Mouse (Mus musculus) left cerebral cortex, adult 11 months (tissue): ENCODE results near the gene Mcm3ap.

Experiments
- DNase-seq: peaks from one replicate; pipeline ENCODE4 v3.0.0; 2022; ENCODE audit warnings: low spot score

Gene Mcm3ap

DNA sequence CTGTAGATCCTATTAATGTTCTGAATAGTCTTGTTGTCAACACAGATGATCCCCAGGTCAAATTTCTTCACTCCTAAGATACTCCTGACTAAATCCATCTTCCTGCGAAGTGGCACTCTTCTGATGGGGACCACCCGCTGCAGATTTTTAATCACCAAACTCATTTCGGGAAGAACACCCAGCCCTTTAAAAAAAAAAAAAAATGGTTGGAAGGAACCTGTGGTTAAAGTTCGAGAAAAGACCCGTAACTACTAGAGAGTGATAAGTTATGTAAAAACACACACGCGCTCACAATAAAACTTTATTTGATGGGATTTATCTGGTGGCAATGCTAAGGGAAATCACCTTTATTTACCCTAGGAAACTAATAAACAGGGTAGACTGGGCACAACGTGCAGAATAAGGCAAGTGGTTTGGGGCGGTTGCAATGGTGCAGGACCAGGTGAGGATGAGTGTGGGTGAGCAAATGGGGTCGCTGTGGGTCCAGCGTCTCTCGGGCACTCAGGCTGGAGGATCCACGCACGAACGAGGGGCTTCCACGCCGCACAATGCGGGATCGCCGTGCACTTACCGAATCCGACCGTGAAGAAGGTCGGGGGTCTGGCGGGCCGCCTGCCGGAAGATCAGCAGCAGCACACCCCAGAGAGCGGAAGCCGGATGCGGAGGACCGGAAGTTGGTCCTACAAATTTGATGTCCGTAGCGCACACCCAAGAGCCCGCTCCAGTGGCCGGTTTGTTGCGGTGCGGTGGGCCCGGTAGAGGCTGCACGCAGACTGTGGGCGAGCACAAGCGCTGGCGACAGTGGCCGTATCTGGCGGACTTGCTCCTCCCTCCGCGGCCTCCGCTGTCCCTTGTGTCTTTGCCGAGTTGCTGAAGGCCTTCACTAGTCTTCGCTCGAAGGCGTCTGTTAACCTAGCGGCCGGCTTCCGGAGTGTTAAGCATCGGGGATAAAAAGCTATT lies at the start of gene Mcm3ap, which contains the start of gene Ybey:
Gene Mcm3ap (plus strand): TSS at position 725 of the 960 bp plus-strand sequence.
Gene Ybey (minus strand): TSS at position 912 of the 960 bp plus-strand sequence.
- peak; percentile 80 for DNase-seq

DNA sequence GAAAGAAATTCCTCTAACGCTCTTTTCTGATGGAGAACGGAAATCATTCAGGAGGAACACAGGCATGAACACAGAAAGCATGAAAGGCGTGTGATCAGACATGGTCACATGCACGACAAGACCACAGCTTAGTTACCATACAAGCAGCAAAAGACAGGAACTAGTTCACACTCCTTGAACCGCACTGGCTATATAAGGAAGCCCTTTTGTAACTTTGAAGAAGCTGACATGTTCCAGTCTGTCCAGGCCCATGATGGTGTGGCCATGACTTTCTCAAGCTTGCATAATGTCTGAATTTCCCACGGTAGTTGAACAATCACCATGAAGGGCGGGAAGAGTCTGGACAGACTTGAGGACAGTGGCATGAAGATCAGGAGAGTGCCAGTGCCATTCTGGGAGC lies 43.1 kb upstream of the Mcm3ap start:
- no peak for DNase-seq

DNA sequence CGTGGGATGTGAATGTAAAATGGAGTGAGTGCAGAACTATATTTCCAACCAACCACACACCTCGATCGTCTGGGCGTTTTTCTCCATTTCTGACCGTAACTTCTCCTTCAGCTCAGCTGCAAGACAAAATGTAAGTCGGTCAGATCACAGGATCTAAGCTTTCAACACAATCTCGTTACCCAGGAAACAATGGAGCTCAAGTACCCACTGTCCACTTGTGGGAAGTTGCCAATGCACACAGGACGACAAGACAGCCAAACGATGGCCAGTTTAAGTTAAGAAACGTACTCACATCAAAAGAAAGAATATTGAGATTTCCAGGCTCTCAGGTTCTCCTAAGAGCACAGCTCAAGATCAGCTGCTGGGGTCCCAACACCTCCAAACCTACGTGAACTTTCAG lies 34.8 kb upstream of the Mcm3ap start:
- DNase-seq, result no peak

DNA sequence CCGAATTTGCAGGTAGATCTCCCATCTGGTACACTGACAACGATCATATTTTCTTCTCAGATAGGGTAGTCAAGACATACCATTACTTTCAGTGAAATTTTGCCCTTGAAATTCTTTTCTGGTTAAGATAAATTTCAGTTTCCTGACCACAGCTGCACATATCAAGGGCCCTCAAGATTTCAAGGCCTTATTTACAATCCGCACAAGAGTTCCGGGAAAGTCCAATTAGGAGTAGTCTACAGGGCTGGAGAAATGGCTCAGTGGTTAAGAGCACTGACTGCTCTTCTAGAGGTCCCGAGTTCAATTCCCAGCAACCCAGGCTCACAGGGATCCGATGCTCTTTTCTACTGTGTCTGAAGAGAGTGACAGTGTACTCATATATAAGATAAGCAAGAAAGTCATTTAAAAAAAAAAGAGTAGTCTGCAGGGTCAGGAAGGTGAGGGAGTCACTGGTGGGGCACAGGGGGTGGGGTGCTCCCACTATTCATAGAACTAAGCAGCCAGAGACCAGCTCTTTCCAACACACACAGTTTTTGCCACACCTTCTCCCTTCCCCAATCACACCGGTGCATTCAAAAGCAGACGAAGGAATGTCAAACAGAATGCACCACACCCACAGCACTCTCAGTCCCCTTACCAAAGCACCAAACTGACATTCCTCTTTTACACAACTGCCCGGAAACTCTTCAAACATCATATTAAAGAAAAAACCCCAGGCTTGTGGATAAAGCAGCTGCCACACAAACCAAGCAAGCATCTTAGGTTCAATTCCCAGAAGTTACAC lies 29.4 kb upstream of the Mcm3ap start:
- no peak for DNase-seq

DNA sequence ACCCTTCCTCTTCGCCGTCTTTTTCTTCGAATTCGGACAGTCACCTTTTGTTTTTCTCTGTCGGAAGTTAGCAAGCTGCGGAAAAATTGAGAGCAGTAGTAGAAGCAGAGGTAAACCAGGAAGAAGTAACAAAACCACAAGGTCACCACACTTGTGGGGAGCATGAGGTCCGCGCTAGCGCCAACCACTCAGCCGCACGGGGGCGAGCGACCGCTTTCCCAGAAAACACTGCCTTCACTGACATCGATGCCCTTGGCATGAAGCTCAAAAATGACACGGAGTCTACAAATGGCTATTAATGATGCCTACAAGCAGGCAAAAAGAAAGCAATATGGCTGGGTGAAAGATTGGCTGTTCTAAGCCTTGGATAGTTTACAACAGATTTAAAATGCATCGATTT lies 28.4 kb upstream of the Mcm3ap start, which contains the start of gene AC141477.1:
Gene AC141477.1 (minus strand): TSS at position 164 of the 400 bp plus-strand sequence.
- no peak for DNase-seq

DNA sequence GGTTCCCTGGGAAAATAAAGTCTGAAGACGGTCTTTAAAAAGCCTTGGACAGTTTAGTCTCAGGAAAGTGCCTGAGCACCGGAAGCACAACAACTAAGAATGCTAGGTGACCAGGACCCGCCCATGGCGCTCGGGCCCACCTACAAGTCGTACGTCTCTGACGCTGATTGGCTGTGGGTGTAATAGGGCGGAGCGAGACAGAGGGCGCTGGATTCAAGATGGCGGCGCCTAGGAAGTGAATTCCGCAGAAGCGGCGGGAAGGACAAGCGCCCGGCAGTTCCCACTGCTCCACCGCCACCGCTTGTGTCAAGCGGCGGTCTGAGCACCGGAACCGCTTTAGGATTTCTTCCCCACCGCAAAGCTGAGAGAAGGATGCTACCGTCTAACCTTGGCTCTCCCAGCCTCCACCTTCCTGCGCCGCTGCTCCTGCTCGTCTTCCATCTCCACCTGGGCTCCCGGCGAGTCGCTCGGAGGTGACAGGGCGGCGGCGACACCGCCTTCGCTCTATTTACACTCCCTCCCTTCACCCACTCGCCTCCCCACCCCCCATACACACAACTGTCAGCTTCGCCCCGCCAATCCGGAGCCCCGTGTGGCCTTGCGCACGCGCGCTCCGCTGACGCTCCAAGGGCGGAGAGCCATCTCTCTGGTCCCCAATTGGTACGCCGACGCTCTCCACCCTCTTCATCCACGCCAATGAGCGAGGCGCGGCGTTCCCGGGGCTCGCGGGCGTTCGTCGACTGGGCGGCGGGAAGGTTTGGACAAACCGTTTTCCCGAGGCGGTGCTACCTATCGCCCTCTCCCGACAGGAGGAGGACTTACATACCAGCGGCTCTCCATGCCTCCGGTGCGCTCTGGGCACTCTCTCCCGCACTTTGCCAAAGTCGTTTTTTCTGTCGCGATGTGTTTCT lies 26.3 kb upstream of the Mcm3ap start, which contains the start of gene Pcnt:
Gene Pcnt (minus strand): TSS at position 609 of the 911 bp plus-strand sequence.
- DNase-seq, result peak; percentile 93

DNA sequence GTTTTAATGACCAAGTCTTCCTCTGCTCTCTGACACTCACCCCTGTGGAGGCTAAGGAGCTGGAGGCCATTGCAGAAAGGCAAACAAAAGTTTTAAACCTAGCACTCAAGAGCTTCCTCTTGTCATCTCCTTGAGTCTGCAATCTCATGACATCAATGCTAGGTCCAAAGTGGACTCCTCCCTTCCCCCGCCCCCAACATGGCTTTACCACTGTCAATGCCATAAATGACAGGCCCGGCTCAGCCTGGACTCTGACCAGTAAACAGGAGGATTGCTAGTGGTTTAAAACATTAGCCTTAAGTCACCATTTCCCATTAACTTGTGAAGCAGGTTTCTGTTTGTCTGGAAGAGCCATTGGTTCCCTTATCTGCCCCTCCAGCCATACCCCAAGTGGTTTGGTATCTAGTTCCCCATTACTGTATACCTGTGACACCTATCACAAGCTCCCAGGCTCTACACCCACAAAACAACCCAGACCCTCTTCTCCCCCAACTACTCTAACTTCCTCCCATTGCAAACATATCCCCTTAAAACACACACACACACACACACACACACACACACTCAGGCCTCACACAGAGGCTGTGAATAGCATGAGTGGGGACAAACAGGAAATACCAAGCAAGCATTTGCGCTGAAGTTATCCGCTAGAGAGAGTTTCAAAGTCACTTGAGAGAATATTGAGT lies 22.6 kb upstream of the Mcm3ap start:
- DNase-seq, result no peak

DNA sequence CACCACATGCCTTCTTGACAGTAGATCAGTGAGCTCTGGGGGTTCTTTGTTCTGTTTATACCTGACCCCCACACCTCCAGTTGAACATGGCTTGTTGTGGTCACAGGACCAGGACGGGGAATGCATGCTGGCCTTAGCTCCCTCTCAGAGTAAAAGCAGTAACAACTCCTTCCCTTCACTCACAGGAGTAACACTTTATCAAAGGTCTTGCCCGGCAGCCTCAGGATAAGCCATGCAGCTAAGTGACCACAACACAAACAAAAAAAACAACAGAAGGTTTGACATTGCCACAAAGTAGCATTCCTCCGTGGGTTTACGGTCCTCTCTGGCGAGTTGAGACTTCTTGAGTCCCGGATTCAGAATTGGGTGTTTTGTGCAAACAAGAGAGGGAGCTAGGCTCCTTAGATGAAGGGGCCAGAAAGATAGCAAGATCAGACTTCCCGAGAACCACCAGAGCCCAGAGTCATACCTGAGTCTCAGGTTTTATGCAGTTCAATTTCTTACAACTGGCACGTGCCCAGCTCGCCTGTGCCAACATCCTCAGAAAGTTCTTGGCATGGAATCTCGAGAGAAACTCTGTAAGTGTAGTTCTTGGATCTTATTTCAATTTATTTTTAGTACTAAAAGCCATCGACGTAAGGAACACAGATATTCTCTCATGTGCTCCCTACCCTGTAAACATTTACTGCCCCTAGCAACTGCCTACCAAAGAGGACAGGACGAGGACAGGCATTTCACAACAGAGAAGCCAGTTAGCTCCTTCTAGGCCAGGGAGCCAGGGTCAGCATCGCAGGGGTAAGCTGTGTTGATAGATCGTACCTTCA lies 21.1 kb upstream of the Mcm3ap start:
- no peak for DNase-seq

DNA sequence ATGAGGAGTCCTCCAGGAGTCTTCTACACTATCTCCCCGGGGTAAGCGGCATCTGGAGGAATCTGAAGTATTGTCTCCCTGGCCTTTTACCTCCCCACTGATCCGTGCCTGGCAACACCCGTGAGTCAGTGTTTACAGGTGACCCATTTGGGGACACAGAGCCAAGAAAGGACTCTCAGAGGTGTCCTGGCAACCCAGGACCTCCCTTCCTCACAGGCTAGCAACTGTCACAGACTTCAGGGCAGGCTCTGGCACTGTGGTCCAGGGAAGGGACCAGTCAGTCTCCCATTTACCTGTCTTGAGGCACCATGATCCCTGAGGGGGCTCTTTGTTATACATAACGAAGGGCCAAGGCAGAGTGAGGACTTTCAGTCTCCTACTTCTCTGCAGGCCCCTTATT lies 19.9 kb upstream of the Mcm3ap start, which contains the start of gene 2610028H24Rik:
Gene 2610028H24Rik (plus strand): TSS at position 231 of the 400 bp plus-strand sequence.
- DNase-seq, result no peak

DNA sequence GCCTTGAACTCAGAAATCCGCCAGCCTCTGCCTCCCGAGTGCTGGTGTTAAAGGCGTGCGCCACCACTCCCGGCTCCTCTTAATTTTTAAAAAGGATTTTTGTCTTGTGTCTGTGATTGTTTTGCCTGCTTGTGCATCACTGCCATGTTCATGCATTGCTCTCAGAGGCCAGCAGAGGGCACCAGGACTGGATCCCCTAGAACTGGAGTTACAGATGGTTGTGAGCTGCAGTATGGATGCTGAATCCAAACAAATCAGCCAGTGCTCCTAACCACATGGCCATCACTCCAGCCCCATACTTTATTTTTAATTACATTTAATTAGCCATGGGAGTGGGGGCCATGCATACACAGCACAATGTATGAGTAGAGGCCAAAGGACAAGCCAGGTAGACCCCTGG lies 13.4 kb upstream of the Mcm3ap start:
- peak; percentile 32 for DNase-seq

DNA sequence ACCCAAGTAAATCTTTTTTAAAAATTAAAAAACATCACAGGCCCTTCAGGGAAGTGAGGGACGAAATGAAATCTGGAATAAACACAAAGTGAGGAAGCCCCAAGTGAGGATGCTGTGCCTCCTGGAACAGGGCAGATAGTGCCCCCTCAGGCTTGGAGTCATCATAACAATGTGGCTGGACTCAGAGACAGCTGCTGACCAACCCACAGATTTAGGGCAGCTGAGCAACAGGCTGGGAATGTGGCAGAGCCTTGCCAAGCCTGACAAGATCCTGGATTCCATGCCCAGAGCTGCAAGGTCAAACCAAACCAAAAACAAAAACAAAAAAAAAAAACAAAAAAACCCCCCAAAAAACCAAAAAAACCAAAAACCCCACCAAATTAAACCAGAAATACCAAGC lies 7.5 kb upstream of the Mcm3ap start:
- DNase-seq, result no peak

DNA sequence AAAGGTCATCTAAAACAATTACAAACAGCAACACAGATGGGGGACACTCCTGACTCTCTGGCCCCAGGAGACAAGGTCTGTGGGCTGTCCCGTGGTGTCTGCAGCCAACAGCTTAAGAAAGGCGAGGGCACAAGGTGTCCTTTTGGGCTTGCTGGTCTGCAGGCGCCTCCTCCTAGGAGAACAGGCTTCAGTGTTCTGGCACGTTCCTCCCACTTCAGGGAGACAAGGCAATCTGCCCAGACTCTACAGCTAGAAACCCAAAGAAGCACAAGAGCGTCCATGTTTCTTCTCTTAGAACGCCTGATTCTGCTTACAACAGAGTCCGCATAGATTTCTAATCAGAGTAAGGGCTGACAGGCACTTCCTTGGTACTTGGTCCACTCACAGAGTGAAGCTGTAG lies 6.4 kb upstream of the Mcm3ap start:
- DNase-seq, result no peak

DNA sequence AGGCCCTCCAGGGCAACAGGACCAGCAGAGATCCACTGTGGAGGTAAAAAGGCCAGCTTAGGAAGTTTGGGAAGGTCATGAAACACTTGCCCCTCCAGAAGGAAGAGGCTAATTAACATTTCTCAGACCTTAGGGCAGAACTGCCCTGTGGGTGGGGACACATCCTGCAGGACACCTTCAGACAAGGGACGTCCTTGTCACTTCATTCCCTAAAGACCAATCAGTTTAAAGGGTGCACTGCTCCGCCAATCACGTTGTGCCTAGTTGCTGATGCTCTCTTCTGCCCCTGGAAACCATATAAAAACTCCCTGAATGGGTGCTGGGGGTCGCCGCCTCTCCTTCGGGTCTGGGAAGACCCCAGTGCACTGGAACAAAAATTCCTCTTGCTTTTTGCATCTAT lies 6.0 kb upstream of the Mcm3ap start:
- no peak for DNase-seq

DNA sequence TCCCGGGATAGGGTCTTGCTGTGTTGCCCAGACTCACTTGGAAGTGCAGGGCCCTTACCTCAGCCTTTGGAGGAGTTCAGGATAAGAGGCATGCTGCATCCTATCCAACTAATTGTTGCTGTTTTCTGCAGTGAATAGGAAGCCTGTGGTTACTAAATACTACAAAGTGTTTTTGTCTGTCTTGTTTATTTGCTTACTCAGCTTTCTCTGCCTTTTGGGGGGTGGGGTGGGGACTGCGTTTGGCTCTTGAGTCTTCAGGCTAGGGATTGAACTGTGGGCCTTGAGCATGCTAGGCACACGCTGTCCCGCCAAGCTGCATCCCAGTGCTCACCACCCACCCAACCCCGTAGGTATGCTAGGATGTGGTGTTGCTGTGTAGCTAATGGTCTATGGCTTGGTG lies 5.0 kb downstream of the Mcm3ap start:
- DNase-seq, result no peak

DNA sequence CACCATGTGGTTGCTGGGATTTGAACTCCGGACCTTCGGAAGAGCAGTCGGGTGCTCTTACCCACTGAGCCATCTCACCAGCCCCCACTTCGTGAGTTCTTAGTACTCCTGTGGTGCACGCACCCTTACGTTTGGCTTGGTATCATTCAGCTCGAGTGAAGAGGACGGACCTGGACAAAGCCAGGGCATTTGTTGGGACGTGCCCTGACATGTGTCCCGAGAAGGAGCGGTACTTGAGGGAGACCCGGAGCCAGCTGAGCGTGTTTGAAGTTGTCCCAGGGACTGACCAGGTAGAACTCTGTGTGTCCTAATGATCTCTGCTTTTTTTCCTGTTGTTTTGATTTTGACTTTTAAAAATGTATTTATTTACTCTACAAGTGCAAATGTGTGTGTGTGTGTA lies 12.1 kb downstream of the Mcm3ap start:
- no peak for DNase-seq

DNA sequence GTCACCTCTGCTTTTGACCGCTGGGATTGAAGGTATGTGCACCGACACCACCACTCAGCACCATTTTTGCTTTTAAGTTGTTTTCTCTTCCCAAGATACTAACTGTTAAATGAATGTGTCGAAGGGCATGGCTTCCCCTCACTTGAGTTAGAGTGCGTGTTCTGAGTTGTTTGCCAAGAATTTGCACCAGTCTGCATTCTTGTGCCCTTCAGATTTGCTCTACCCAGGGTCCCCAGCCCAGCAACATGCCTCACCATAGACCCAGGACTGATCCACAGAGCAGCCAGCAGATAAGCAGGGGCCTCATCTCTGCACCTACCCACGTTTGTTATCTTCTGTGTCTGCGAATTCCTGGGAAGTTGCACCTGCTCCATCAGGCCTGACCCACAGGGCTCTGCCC lies 12.8 kb downstream of the Mcm3ap start:
- no peak for DNase-seq

DNA sequence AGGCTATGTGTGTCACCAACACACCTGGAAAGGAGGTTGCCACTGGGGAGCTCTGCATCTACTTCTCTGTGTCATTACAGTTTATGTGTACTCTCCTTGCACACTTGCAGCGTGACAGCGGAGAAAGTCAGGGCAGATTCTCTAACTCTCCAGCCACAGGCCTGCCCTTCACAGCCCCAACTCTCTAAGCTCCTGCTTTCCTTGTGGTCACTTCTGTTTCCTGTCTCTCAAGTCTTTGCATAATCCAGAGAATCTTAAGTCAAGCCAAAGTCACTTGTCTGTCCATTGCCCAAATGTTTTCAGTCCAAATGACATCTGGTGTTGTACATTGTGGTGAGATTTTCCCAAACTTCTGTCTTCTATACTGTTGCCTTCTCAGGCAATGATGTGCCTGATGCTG lies 17.6 kb downstream of the Mcm3ap start:
- no peak for DNase-seq

DNA sequence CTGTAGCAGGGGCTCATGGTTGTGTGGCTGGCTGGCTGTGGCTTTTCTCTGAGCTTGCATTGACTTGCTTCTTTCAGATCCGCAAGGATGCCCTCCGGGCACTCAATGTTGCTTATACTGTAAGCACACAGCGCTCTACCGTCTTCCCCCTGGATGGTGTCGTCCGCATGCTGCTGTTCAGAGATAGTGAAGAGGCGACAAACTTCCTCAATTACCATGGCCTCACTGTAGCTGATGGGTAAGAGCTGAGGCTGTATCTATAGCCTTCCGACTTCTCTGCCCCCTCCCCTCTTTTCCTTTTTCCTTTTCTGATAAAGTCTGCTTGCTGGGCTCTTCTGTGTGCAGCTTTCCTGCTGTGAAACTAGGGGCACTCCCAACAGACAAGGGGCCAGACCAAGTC lies 19.5 kb downstream of the Mcm3ap start:
- DNase-seq, result no peak

DNA sequence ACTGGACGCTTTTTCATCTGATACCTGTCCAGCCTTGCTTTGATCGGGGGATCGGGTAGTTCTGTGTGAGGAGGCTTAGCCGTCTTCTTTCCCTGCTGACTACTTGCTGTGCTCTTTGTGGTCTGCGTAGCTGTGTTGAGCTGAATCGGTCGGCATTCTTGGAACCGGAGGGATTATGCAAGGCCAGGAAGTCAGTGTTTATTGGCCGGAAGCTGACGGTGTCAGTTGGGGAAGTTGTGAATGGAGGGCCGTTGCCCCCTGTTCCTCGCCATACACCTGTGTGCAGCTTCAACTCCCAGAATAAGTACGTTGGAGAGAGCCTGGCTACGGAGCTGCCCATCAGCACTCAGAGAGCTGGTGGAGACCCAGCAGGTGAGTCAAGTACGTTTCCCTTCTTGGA lies 20.5 kb downstream of the Mcm3ap start:
- DNase-seq, result no peak

DNA sequence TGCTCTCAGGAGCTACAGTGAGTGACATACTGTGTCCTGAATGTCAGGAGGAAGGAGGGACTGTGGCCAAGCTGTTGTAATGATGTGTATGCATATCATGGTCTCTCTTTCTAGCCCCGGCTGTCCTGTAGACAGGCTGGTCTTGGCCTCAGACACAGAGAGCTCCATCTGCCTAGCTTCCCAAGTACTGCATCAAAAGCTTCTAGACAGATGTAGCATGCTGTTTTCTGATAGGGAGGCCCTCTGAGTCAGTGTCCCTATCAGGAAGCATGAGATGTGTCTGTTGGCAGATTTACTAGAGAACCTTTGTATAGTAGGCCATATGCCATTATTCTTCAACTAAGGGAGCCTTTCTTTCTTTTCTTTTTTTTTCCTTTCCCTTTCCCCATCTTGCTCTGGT lies 24.8 kb downstream of the Mcm3ap start:
- DNase-seq, result no peak
